Mouse (Mus musculus) gastrocnemius, adult 2 months (tissue): ENCODE results near the gene Gm42417. TPM values are rescaled to one million over a fixed set of nuclear protein-coding genes. Genes with fewer than 3 reads are reported as not detected.

Experiments used
- DNase-seq: peaks from one replicate; pipeline ENCODE4 v3.0.0; 2022
- H3K27ac ChIP-seq: fragments of 200-600 bp; 2 replicates; pipeline ENCODE4 v1.8.1; 2022; ENCODE audit warnings: mild to moderate bottlenecking
- H3K4me3 ChIP-seq: fragments of 200-600 bp; 2 replicates; pipeline ENCODE4 v1.8.1; 2022; ENCODE audit warnings: mild to moderate bottlenecking, moderate library complexity
- CTCF ChIP-seq: fragments of 200-600 bp; IDR thresholded peaks from 2 replicates; pipeline ENCODE4 v1.8.1; 2022; ENCODE audit warnings: antibody characterized with exemption, mild to moderate bottlenecking, moderate library complexity
- intact Hi-C: fragments of 180-260 bp; cut with DNase I; formaldehyde crosslinking; loops from one replicate; pipeline ENCODE4 v1.15.1; 2025
- microRNA-seq: library from miRNA; unstranded; fragments of <30 nt; microRNA quantifications from one replicate; pipeline ENCODE4 v1.2.0, GENCODE M21; 2021
- total RNA-seq, 2 experiments: library from RNA; stranded (reverse); gene quantifications; 2 replicates each; pipeline ENCODE4 v1.2.3; 2021

The Gm42417 gene
- total RNA-seq, 2 experiments from 2014 or later = 819 to 1,877 TPM

- peak overlapping the region; percentile 91 for H3K27ac ChIP-seq
- DNase-seq = no peak
- intact Hi-C loops = loop anchor here (2.0 kb wide), 1 partner anchor 20 kb away; no protein-coding TSS in a partner anchor
- H3K4me3 ChIP-seq = no peak overlapping the region
- no peak for TF ChIP-seq CTCF
Observed at GRCm38 (mm10) chr1:36493299-36493698, 45.9 kb downstream of the Gm42417 start.

- intact Hi-C loops = loop anchor here (2.0 kb wide), 1 partner anchor 20 kb away; no protein-coding TSS in a partner anchor
- peak; percentile 85 for DNase-seq
- peak overlapping the region; percentile 91 for H3K27ac ChIP-seq
- peak overlapping the region; percentile 47 for H3K4me3 ChIP-seq
- TF ChIP-seq CTCF = peak; percentile 54
Observed at GRCm38 (mm10) chr1:36492416-36493139, 46.7 kb downstream of the Gm42417 start.

- intact Hi-C loops = no loop called here
- TF ChIP-seq CTCF = no peak
- Histone ChIP-seq H3K27ac (no peak overlapping the region), H3K4me3 (no peak overlapping the region)
- DNase-seq = no peak
Observed at GRCm38 (mm10) chr1:36489661-36490060, 49.6 kb downstream of the Gm42417 start.

GRCm38 (mm10) chr1:36487111-36487510 lies 52.1 kb downstream of the Gm42417 start:
- Histone ChIP-seq H3K27ac (no peak overlapping the region), H3K4me3 (no peak overlapping the region)
- no peak for TF ChIP-seq CTCF
- intact Hi-C loops = no loop called here
- DNase-seq = no peak

GRCm38 (mm10) chr1:36485080-36485479 lies 54.1 kb downstream of the Gm42417 start:
- no peak overlapping the region for H3K27ac ChIP-seq
- intact Hi-C loops = no loop called here
- DNase-seq = no peak
- TF ChIP-seq CTCF = no peak
- H3K4me3 ChIP-seq = no peak overlapping the region

GRCm38 (mm10) chr1:36483825-36484224 lies 55.4 kb downstream of the Gm42417 start:
- no peak for DNase-seq
- no peak overlapping the region for H3K27ac ChIP-seq
- H3K4me3 ChIP-seq = no peak overlapping the region
- no peak for TF ChIP-seq CTCF
- intact Hi-C loops = no loop called here

Small RNAs within 50 kb of the gene (microRNA-seq; reads per million reads assigned to microRNA genes)
- gene Gm47280 = not detected

Other genes starting within 250 kb of the Gm42417 start
- 10 to 100 TPM in 1 of 2 experiments, 1 to 10 TPM in 1; 7.0 to 18.6 TPM for gene Arid5a, start 231.7 kb downstream of the Gm42417 start, total RNA-seq
- gene Kansl3, start 170.2 kb downstream of the Gm42417 start, total RNA-seq = 10 to 100 TPM; 37.7 to 39.6 TPM
- gene Fer1l5, start 167.1 kb downstream of the Gm42417 start, total RNA-seq = not detected
- 10 to 100 TPM; 16.4 to 26.7 TPM for gene Lman2l, start 94.2 kb downstream of the Gm42417 start, total RNA-seq
- gene Cnnm4, start 67.8 kb downstream of the Gm42417 start, total RNA-seq = 10 to 100 TPM in 1 of 2 experiments, 1 to 10 TPM in 1; 4.1 to 11.0 TPM
- gene Cnnm3, start 27.6 kb downstream of the Gm42417 start, total RNA-seq = 10 to 100 TPM in 1 of 2 experiments, 1 to 10 TPM in 1; 9.7 to 12.0 TPM
- gene Ankrd23, start 2.5 kb downstream of the Gm42417 start, total RNA-seq = 1,000 to 10,000 TPM; 1,971 to 4,216 TPM
- gene Ankrd39, start 8.0 kb upstream of the Gm42417 start, total RNA-seq = 1 to 10 TPM; 7.2 to 9.3 TPM
- 10 to 100 TPM in 1 of 2 experiments, 1 to 10 TPM in 1; 6.8 to 10.0 TPM for gene Sema4c, start 18.9 kb upstream of the Gm42417 start, total RNA-seq
- gene Fam178b, start 143.8 kb upstream of the Gm42417 start, total RNA-seq = under 1 TPM in 1 of 2 experiments, not detected in 1; 0.48 TPM
- gene Cox5b, start 152.0 kb upstream of the Gm42417 start, total RNA-seq = 1,000 to 10,000 TPM; 1,153 to 1,545 TPM
- gene 4933424G06Rik, start 170.7 kb upstream of the Gm42417 start, total RNA-seq = 1 to 10 TPM in 1 of 2 experiments, under 1 TPM in 1; 0.51 to 1.5 TPM
- gene Actr1b, start 175.0 kb upstream of the Gm42417 start, total RNA-seq = 100 to 1,000 TPM; 120 to 155 TPM
- gene Zap70, start 222.4 kb upstream of the Gm42417 start, total RNA-seq = under 1 TPM in 1 of 2 experiments, not detected in 1; 0.84 TPM